Mouse (Mus musculus): ENCODE results near the gene Tmsb15b1. TPM values are rescaled to one million over a fixed set of nuclear protein-coding genes. Genes with fewer than 3 reads are reported as not detected.

Tmsb15b1 gene
- total RNA-seq, 2 experiments from 2014 or later, result 10.0 to 28.2 TPM

Other genes with a start within 250 kb of the Tmsb15b1 start
- 100 to 1,000 TPM; 428 to 458 TPM for gene Morf4l2, start 233.2 kb downstream of the Tmsb15b1 start, total RNA-seq (2021)
- gene Glra4, start 196.7 kb downstream of the Tmsb15b1 start, total RNA-seq (2021), result not detected
- 10 to 100 TPM; 15.6 to 17.2 TPM for gene Plp1, start 154.2 kb downstream of the Tmsb15b1 start, total RNA-seq (2021)
- 10 to 100 TPM; 26.4 to 36.8 TPM for gene Rab9b, start 108.1 kb downstream of the Tmsb15b1 start, total RNA-seq (2021)
- gene H2bfm, start 49.5 kb downstream of the Tmsb15b1 start, total RNA-seq (2021), result not detected
- 10 to 100 TPM; 40.4 to 68.4 TPM for gene Tmsb15b2, start 1.4 kb downstream of the Tmsb15b1 start, total RNA-seq (2021)
- gene Tmsb15l, start within 50 bp of the Tmsb15b1 start, total RNA-seq (2021), result 1 to 10 TPM; 4.3 to 4.8 TPM
- 100 to 1,000 TPM; 228 to 251 TPM for gene Zcchc18, start 16.3 kb upstream of the Tmsb15b1 start, total RNA-seq (2021)
- gene Slc25a53, start 61.4 kb upstream of the Tmsb15b1 start, total RNA-seq (2021), result 10 to 100 TPM; 12.3 to 23.9 TPM
- gene Fam199x, start 72.7 kb upstream of the Tmsb15b1 start, total RNA-seq (2021), result 10 to 100 TPM; 12.1 to 12.3 TPM
- gene Esx1, start 145.2 kb upstream of the Tmsb15b1 start, total RNA-seq (2021), result not detected